Mouse (Mus musculus): Measurements from ENCODE around the gene Galnt10. TPM values are rescaled to one million over a fixed set of nuclear protein-coding genes. Genes with fewer than 3 reads are reported as not detected.

Gene Galnt10
- polyA plus RNA-seq (2012; ENCODE audit: insufficient read depth, insufficient read length, missing spikeins) = 2.5 and 3.3 TPM in 2 replicates

GRCm38 (mm10) chr11:57645018-57645559, at the start of gene Galnt10:
Gene Galnt10, plus strand, starts transcription at chr11:57645442.
- peaks cover 6% of the 10 kb centered on the region; the same call in 1 of the 2 replicates for H3K4me1 ChIP-seq (ENCODE audit: control insufficient read depth, insufficient read depth, insufficient read length, low read length)
- H3K27ac ChIP-seq (replicated peaks; ENCODE audit: low read depth, low read length) = peak within 1 kb of the TSS; percentile 91
- H3K4me3 ChIP-seq (ENCODE audit: insufficient read depth, low read depth, low read length) = peak within 1 kb of the TSS; percentile 76

GRCm38 (mm10) chr11:57595899-57596298, 49.3 kb upstream of the Galnt10 start:
- no peak overlapping the region for H3K27ac ChIP-seq (replicated peaks; ENCODE audit: low read depth, low read length)
- no peaks in the 10 kb centered on the region for H3K4me1 ChIP-seq (ENCODE audit: control insufficient read depth, insufficient read depth, insufficient read length, low read length)
- no peak overlapping the region for H3K4me3 ChIP-seq (ENCODE audit: insufficient read depth, low read depth, low read length)

- Histone ChIP-seq H3K4me1 (ENCODE audit: control insufficient read depth, insufficient read depth, insufficient read length, low read length) (0 out of 2 replicates have a peak, but pooled peaks cover 2% of the 10 kb centered on the region), H3K27ac (replicated peaks; ENCODE audit: low read depth, low read length) (no peak overlapping the region)
Observed at GRCm38 (mm10) chr11:57598161-57598560, 47.1 kb upstream of the Galnt10 start.

GRCm38 (mm10) chr11:57599304-57599703, 45.9 kb upstream of the Galnt10 start:
- Histone ChIP-seq H3K4me1 (ENCODE audit: control insufficient read depth, insufficient read depth, insufficient read length, low read length) (0 out of 2 replicates have a peak, but pooled peaks cover 2% of the 10 kb centered on the region), H3K27ac (replicated peaks; ENCODE audit: low read depth, low read length) (no peak overlapping the region), H3K4me3 (ENCODE audit: insufficient read depth, low read depth, low read length) (no peak overlapping the region)

More at GRCm38 (mm10) chr11:57598161-57598560, 47.1 kb upstream of the Galnt10 start:
- H3K4me3 ChIP-seq (ENCODE audit: insufficient read depth, low read depth, low read length) = no peak overlapping the region

- Histone ChIP-seq H3K4me1 (ENCODE audit: control insufficient read depth, insufficient read depth, insufficient read length, low read length) (0 out of 2 replicates have a peak, but pooled peaks cover 2% of the 10 kb centered on the region), H3K27ac (replicated peaks; ENCODE audit: low read depth, low read length) (no peak overlapping the region), H3K4me3 (ENCODE audit: insufficient read depth, low read depth, low read length) (no peak overlapping the region)
Observed at GRCm38 (mm10) chr11:57600113-57600512, 45.1 kb upstream of the Galnt10 start.

- H3K4me1 ChIP-seq (ENCODE audit: control insufficient read depth, insufficient read depth, insufficient read length, low read length) = 0 out of 2 replicates have a peak, but pooled peaks cover 2% of the 10 kb centered on the region
- H3K4me3 ChIP-seq (ENCODE audit: insufficient read depth, low read depth, low read length) = no peak overlapping the region
- no peak overlapping the region for H3K27ac ChIP-seq (replicated peaks; ENCODE audit: low read depth, low read length)
Observed at GRCm38 (mm10) chr11:57600621-57601121, 44.6 kb upstream of the Galnt10 start.

GRCm38 (mm10) chr11:57601806-57602455, 43.3 kb upstream of the Galnt10 start:
- Histone ChIP-seq H3K27ac (replicated peaks; ENCODE audit: low read depth, low read length) (no peak overlapping the region), H3K4me3 (ENCODE audit: insufficient read depth, low read depth, low read length) (no peak overlapping the region), H3K4me1 (ENCODE audit: control insufficient read depth, insufficient read depth, insufficient read length, low read length) (0 out of 2 replicates have a peak, but pooled peaks cover 2% of the 10 kb centered on the region)

- Histone ChIP-seq H3K4me3 (ENCODE audit: insufficient read depth, low read depth, low read length) (no peak overlapping the region), H3K27ac (replicated peaks; ENCODE audit: low read depth, low read length) (no peak overlapping the region), H3K4me1 (ENCODE audit: control insufficient read depth, insufficient read depth, insufficient read length, low read length) (0 out of 2 replicates have a peak, but pooled peaks cover 2% of the 10 kb centered on the region)
Observed at GRCm38 (mm10) chr11:57605086-57605485, 40.2 kb upstream of the Galnt10 start.

- Histone ChIP-seq H3K4me1 (ENCODE audit: control insufficient read depth, insufficient read depth, insufficient read length, low read length) (0 out of 2 replicates have a peak, but pooled peaks cover 2% of the 10 kb centered on the region), H3K4me3 (ENCODE audit: insufficient read depth, low read depth, low read length) (no peak overlapping the region), H3K27ac (replicated peaks; ENCODE audit: low read depth, low read length) (no peak overlapping the region)
Observed at GRCm38 (mm10) chr11:57605660-57606059, 39.6 kb upstream of the Galnt10 start.

- no peak overlapping the region for H3K4me3 ChIP-seq (ENCODE audit: insufficient read depth, low read depth, low read length)
- no peak overlapping the region for H3K27ac ChIP-seq (replicated peaks; ENCODE audit: low read depth, low read length)
- H3K4me1 ChIP-seq (ENCODE audit: control insufficient read depth, insufficient read depth, insufficient read length, low read length) = no peaks in the 10 kb centered on the region
Observed at GRCm38 (mm10) chr11:57614502-57614901, 30.7 kb upstream of the Galnt10 start.

- Histone ChIP-seq H3K4me1 (ENCODE audit: control insufficient read depth, insufficient read depth, insufficient read length, low read length) (no peaks in the 10 kb centered on the region), H3K4me3 (ENCODE audit: insufficient read depth, low read depth, low read length) (no peak overlapping the region), H3K27ac (replicated peaks; ENCODE audit: low read depth, low read length) (no peak overlapping the region)
Observed at GRCm38 (mm10) chr11:57615286-57615685, 30.0 kb upstream of the Galnt10 start.

GRCm38 (mm10) chr11:57615871-57616270, 29.4 kb upstream of the Galnt10 start:
- Histone ChIP-seq H3K4me1 (ENCODE audit: control insufficient read depth, insufficient read depth, insufficient read length, low read length) (no peaks in the 10 kb centered on the region), H3K27ac (replicated peaks; ENCODE audit: low read depth, low read length) (no peak overlapping the region), H3K4me3 (ENCODE audit: insufficient read depth, low read depth, low read length) (no peak overlapping the region)

- Histone ChIP-seq H3K4me3 (ENCODE audit: insufficient read depth, low read depth, low read length) (no peak overlapping the region), H3K27ac (replicated peaks; ENCODE audit: low read depth, low read length) (no peak overlapping the region)
Observed at GRCm38 (mm10) chr11:57617526-57618264, 27.5 kb upstream of the Galnt10 start.

GRCm38 (mm10) chr11:57621472-57621871, 23.8 kb upstream of the Galnt10 start:
- no peak overlapping the region for H3K4me3 ChIP-seq (ENCODE audit: insufficient read depth, low read depth, low read length)
- H3K27ac ChIP-seq (replicated peaks; ENCODE audit: low read depth, low read length) = no peak overlapping the region
- no peaks in the 10 kb centered on the region for H3K4me1 ChIP-seq (ENCODE audit: control insufficient read depth, insufficient read depth, insufficient read length, low read length)

More at GRCm38 (mm10) chr11:57617526-57618264, 27.5 kb upstream of the Galnt10 start:
- no peaks in the 10 kb centered on the region for H3K4me1 ChIP-seq (ENCODE audit: control insufficient read depth, insufficient read depth, insufficient read length, low read length)

- H3K27ac ChIP-seq (replicated peaks; ENCODE audit: low read depth, low read length) = no peak overlapping the region
- no peaks in the 10 kb centered on the region for H3K4me1 ChIP-seq (ENCODE audit: control insufficient read depth, insufficient read depth, insufficient read length, low read length)
- H3K4me3 ChIP-seq (ENCODE audit: insufficient read depth, low read depth, low read length) = no peak overlapping the region
Observed at GRCm38 (mm10) chr11:57621876-57622275, 23.4 kb upstream of the Galnt10 start.
